Mouse (Mus musculus): ENCODE measurements around the gene Cyth1. TPM values are rescaled to one million over a fixed set of nuclear protein-coding genes. Genes with fewer than 3 reads are reported as not detected.

Gene Cyth1
- 9.6 and 9.8 TPM in 2 replicates for polyA plus RNA-seq (2015; fragmentation: Nextera tagmentation; extraction: Ambion mirVana)

DNA sequence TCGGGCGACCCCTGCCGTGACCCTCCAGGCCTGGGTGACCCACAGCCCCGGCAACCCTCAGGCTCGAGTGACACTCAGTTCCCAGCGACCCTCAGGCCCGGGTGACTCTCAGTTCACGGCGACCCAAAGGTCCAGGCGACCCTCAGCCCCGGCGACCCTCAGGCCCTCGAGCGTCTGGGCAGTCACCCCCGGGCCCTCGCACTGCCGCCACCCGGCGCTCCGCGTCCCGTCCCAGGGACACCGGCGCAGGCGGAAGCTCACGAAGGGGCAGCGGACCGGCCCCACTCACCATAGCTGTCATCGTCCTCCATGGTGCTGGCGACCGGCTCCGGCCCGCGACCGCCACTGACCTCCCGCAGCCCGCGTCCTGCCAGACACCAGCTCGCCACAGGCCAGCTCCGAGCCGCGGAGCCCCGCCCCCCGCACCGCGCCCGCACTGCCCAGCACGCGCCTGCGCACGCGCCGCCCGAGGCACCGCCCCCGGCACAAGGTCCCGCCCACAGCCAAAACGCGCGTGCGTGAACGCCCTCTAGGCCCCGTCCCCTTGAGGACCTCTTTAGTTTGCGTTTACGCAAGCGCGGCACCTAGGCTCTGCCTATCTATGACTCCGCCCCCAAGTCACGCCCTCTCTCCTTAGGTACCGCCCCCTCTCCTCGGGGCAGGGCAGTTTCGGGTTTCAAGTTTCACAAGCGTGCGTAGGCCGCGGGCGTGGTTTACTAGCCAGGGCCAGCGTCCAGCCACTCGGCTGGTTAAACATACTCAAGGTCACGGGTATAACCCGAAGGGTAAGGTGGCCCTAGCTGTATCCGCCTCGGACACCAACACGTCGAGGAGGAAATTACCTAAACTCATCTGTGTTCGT, at the start of gene Cyth1:
Gene Cyth1 (minus strand): TSS at position 443 of the 862 bp plus-strand sequence.
- Histone ChIP-seq H3K27me3 (replicated peaks; ENCODE audit: control insufficient read depth, insufficient read depth, low read length) (no peaks in the 10 kb centered on the region), H3K36me3 (ENCODE audit: control insufficient read depth, insufficient read depth, low read length) (no peaks in the 10 kb centered on the region), H3K4me1 (ENCODE audit: control insufficient read depth, insufficient read depth, low read length) (peaks cover 28% of the 10 kb centered on the region), H3K9ac (ENCODE audit: low read depth, low read length) (peak within 1 kb of the TSS; percentile 94), H3K27ac (ENCODE audit: low read length) (peak within 1 kb of the TSS; percentile 85), H3K4me3 (ENCODE audit: low read length) (peak within 1 kb of the TSS; percentile 91), H3K9me3 (ENCODE audit: control insufficient read depth, low read length) (no peaks in the 10 kb centered on the region), H3K4me2 (ENCODE audit: low read depth, low read length) (peak within 1 kb of the TSS; percentile 76)
- under 1% methylated on average over 84 of the region's 86 CpGs for WGBS
- ATAC-seq = peak; percentile 94

GRCm38 (mm10) chr11:118297967-118298366, 49.6 kb upstream of the Cyth1 start:
- ATAC-seq = no peak
- Histone ChIP-seq H3K27me3 (replicated peaks; ENCODE audit: control insufficient read depth, insufficient read depth, low read length) (no peaks in the 10 kb centered on the region), H3K9ac (ENCODE audit: low read depth, low read length) (no peak overlapping the region), H3K4me3 (ENCODE audit: low read length) (no peak overlapping the region), H3K9me3 (ENCODE audit: control insufficient read depth, low read length) (no peaks in the 10 kb centered on the region), H3K27ac (ENCODE audit: low read length) (no peak overlapping the region), H3K4me2 (ENCODE audit: low read depth, low read length) (no peak overlapping the region), H3K36me3 (ENCODE audit: control insufficient read depth, insufficient read depth, low read length) (no peaks in the 10 kb centered on the region), H3K4me1 (ENCODE audit: control insufficient read depth, insufficient read depth, low read length) (no peaks in the 10 kb centered on the region)
- WGBS = 82% methylated on average over 3 of the region's 3 CpGs

DNA sequence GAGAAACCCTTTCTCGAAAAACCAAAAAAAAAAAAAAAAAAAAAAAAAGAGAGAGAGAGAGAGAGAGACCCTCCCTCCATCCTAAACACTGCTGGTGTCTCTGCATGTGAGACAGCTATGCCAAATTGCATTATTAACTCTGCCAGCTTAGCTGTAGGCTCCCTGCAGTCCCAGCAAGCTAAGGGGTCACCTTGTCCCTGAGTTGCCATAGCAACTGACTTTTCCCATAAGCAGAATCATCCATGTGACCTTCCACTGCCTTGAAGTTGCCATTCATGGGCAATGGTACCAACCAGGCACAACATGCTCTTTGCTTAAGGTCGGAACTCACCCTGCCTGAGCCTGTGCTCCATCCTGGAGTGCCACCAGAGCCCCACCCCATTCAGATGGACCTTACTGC, 46.6 kb upstream of the Cyth1 start:
- ATAC-seq = no peak
- WGBS = 77% methylated on average over 2 of the region's 2 CpGs
- Histone ChIP-seq H3K4me1 (ENCODE audit: control insufficient read depth, insufficient read depth, low read length) (peaks cover 4% of the 10 kb centered on the region; the same call in 1 of the 2 replicates), H3K27ac (ENCODE audit: low read length) (no peak overlapping the region), H3K4me3 (ENCODE audit: low read length) (no peak overlapping the region), H3K4me2 (ENCODE audit: low read depth, low read length) (no peak overlapping the region), H3K27me3 (replicated peaks; ENCODE audit: control insufficient read depth, insufficient read depth, low read length) (no peaks in the 10 kb centered on the region), H3K9ac (ENCODE audit: low read depth, low read length) (no peak overlapping the region), H3K36me3 (ENCODE audit: control insufficient read depth, insufficient read depth, low read length) (no peaks in the 10 kb centered on the region), H3K9me3 (ENCODE audit: control insufficient read depth, low read length) (no peaks in the 10 kb centered on the region)

DNA sequence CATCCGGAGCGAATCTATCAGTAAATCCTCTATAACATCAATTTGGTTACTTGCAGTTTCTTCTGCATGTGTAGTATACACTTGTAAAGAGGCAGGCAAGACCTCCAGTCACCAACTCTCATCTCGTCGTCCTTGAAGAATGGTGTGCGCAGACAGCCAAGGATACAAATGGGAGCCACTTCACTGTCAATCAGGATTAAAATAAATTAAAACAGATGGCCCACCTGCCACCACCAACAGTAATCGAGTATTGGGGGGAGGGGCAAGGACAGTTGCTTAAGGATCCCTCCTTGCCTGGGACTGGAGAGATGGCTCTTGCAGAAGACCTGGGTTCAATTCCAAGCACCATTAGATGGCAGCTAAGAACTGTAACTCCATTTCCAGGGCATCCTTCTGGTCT, 44.3 kb upstream of the Cyth1 start:
- no peak overlapping the region for H3K4me2 ChIP-seq (ENCODE audit: low read depth, low read length)
- WGBS = 65% methylated on average over 6 of the region's 6 CpGs
- no peaks in the 10 kb centered on the region for H3K27me3 ChIP-seq (replicated peaks; ENCODE audit: control insufficient read depth, insufficient read depth, low read length)
- peaks cover 13% of the 10 kb centered on the region for H3K4me1 ChIP-seq (ENCODE audit: control insufficient read depth, insufficient read depth, low read length)
- H3K36me3 ChIP-seq (ENCODE audit: control insufficient read depth, insufficient read depth, low read length) = no peaks in the 10 kb centered on the region
- H3K4me3 ChIP-seq (ENCODE audit: low read length) = no peak overlapping the region
- ATAC-seq = no peak
- H3K9me3 ChIP-seq (ENCODE audit: control insufficient read depth, low read length) = no peaks in the 10 kb centered on the region
- H3K9ac ChIP-seq (ENCODE audit: low read depth, low read length) = no peak overlapping the region
- H3K27ac ChIP-seq (ENCODE audit: low read length) = no peak overlapping the region

DNA sequence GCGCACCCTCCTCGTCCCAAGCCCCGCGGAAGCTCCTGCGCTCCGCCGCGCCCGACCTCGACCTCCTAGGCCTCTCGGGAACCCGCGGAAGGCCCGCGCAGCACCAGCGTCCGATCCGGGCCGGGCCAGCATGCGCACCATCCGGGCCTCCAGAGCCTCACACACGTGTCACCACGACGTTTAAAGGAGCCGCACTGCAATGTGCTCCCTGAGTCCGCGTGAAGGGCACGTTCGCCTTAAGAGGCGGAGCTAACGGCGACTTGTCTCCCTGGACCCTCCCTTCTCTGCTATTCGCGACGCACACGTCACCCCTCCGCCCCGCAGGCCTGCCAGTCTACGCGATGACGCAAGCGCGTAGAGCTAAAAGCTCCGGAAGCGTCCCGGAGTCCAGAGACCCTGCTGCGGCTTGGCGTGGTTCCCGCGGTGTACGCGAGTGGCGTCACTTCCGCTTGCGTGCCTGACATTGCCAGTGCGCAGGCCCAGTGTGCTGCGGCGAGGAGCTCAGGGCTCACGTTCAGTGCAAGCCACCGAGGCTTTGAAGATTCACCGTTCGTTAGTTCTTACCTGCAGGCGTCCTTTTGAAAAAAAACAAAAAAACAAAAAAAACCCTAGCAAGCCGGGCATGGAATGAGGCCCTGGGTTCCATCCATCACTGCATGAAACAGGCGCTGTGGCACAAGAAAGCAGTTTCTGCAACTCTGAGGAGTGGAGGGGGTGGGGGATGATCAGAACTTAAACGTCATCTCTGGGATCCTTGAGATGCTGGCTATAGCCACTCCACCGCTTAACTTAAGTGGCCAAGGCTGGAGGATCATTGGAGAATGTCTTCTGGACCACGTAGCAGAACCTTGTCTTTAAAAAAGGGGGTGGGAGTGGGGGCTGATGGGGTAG, 41.9 kb upstream of the Cyth1 start, which contains the start of gene Usp36:
Gene Usp36 (minus strand): TSS at position 246 of the 891 bp plus-strand sequence.
- H3K27me3 ChIP-seq (replicated peaks; ENCODE audit: control insufficient read depth, insufficient read depth, low read length) = no peaks in the 10 kb centered on the region
- H3K9ac ChIP-seq (ENCODE audit: low read depth, low read length) = peak within 1 kb of the TSS; percentile 87
- peak within 1 kb of the TSS; percentile 78 for H3K4me3 ChIP-seq (ENCODE audit: low read length)
- peak within 1 kb of the TSS; percentile 86 for H3K4me2 ChIP-seq (ENCODE audit: low read depth, low read length)
- peaks cover 16% of the 10 kb centered on the region for H3K36me3 ChIP-seq (ENCODE audit: control insufficient read depth, insufficient read depth, low read length)
- WGBS = under 1% methylated on average over 68 of the region's 68 CpGs
- H3K9me3 ChIP-seq (ENCODE audit: control insufficient read depth, low read length) = no peaks in the 10 kb centered on the region
- peak; percentile 99 for ATAC-seq
- H3K27ac ChIP-seq (ENCODE audit: low read length) = peak within 1 kb of the TSS; percentile 86
- peaks cover 15% of the 10 kb centered on the region for H3K4me1 ChIP-seq (ENCODE audit: control insufficient read depth, insufficient read depth, low read length)

GRCm38 (mm10) chr11:118289562-118289961, 41.2 kb upstream of the Cyth1 start:
- no peaks in the 10 kb centered on the region for H3K27me3 ChIP-seq (replicated peaks; ENCODE audit: control insufficient read depth, insufficient read depth, low read length)
- H3K36me3 ChIP-seq (ENCODE audit: control insufficient read depth, insufficient read depth, low read length) = peaks cover 21% of the 10 kb centered on the region
- H3K4me2 ChIP-seq (ENCODE audit: low read depth, low read length) = peak overlapping the region; percentile 69
- no peak for ATAC-seq
- peak overlapping the region; percentile 78 for H3K4me3 ChIP-seq (ENCODE audit: low read length)
- peaks cover 15% of the 10 kb centered on the region for H3K4me1 ChIP-seq (ENCODE audit: control insufficient read depth, insufficient read depth, low read length)
- H3K9me3 ChIP-seq (ENCODE audit: control insufficient read depth, low read length) = no peaks in the 10 kb centered on the region
- H3K27ac ChIP-seq (ENCODE audit: low read length) = peak overlapping the region; percentile 74
- under 1% methylated on average over 22 of the region's 22 CpGs for WGBS
- peak overlapping the region; percentile 87 for H3K9ac ChIP-seq (ENCODE audit: low read depth, low read length)

DNA sequence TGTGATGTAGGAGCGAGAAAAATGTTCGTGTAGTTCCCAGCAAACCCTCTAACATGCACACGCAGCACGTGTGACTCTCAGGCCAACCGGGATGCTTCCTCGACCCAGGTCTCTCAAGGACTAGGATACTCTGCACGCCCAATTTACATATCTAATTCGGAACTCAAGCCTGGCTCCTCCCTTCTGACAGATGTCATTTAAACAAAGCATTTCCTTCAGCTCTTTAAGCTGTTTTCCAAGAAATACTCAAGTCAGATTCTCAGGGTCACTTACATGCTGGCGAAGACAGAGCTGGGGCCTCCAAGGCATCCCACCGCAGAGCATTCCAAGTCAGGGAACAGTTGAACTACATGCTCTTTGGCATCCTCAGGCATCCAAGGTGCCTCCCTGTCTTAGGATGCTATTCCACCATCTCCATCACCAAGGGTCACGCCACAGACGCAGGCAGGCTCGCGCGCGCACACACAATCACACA, 40.7 kb upstream of the Cyth1 start:
- Histone ChIP-seq H3K4me3 (ENCODE audit: low read length) (peak overlapping the region; percentile 78), H3K9me3 (ENCODE audit: control insufficient read depth, low read length) (no peaks in the 10 kb centered on the region), H3K27me3 (replicated peaks; ENCODE audit: control insufficient read depth, insufficient read depth, low read length) (no peaks in the 10 kb centered on the region), H3K4me2 (ENCODE audit: low read depth, low read length) (peak overlapping the region; percentile 69), H3K36me3 (ENCODE audit: control insufficient read depth, insufficient read depth, low read length) (peaks cover 25% of the 10 kb centered on the region), H3K27ac (ENCODE audit: low read length) (0 out of 2 replicates have a peak overlapping the region, but pooled peaks have one; percentile 74), H3K4me1 (ENCODE audit: control insufficient read depth, insufficient read depth, low read length) (peaks cover 15% of the 10 kb centered on the region), H3K9ac (ENCODE audit: low read depth, low read length) (peak overlapping the region; percentile 87)
- ATAC-seq = no peak
- WGBS = 1% methylated on average over 16 of the region's 16 CpGs

DNA sequence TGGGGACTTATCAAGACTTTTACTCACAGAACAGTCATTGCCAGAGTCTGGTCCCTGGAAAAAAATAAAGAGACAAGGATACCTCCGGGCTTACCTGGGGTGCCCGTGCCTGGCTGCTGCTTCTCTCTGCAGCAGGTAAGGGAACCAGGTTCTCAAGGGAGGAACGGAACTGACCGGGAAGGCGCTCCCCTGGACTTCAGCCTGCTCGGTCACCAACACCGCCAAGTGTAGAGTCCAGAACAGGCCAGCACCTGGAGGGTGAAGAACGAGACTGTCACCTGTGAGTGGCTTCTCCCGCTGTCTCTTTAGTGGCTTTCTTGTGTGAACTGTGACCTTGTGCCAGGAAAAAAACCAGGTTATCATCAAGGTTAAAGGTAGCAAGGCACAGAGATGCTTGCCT, 39.2 kb upstream of the Cyth1 start:
- no peak for ATAC-seq
- Histone ChIP-seq H3K27me3 (replicated peaks; ENCODE audit: control insufficient read depth, insufficient read depth, low read length) (no peaks in the 10 kb centered on the region), H3K9me3 (ENCODE audit: control insufficient read depth, low read length) (no peaks in the 10 kb centered on the region), H3K9ac (ENCODE audit: low read depth, low read length) (no peak overlapping the region), H3K36me3 (ENCODE audit: control insufficient read depth, insufficient read depth, low read length) (peaks cover 27% of the 10 kb centered on the region), H3K4me1 (ENCODE audit: control insufficient read depth, insufficient read depth, low read length) (peaks cover 15% of the 10 kb centered on the region), H3K27ac (ENCODE audit: low read length) (no peak overlapping the region), H3K4me3 (ENCODE audit: low read length) (no peak overlapping the region), H3K4me2 (ENCODE audit: low read depth, low read length) (no peak overlapping the region)
- 92% methylated on average over 9 of the region's 9 CpGs for WGBS

GRCm38 (mm10) chr11:118286434-118286833, 38.0 kb upstream of the Cyth1 start:
- no peak for ATAC-seq
- H3K4me3 ChIP-seq (ENCODE audit: low read length) = no peak overlapping the region
- peaks cover 15% of the 10 kb centered on the region for H3K4me1 ChIP-seq (ENCODE audit: control insufficient read depth, insufficient read depth, low read length)
- H3K36me3 ChIP-seq (ENCODE audit: control insufficient read depth, insufficient read depth, low read length) = peaks cover 35% of the 10 kb centered on the region
- no peaks in the 10 kb centered on the region for H3K9me3 ChIP-seq (ENCODE audit: control insufficient read depth, low read length)
- WGBS = 76% methylated on average over 9 of the region's 9 CpGs
- H3K27me3 ChIP-seq (replicated peaks; ENCODE audit: control insufficient read depth, insufficient read depth, low read length) = no peaks in the 10 kb centered on the region
- H3K9ac ChIP-seq (ENCODE audit: low read depth, low read length) = no peak overlapping the region
- H3K4me2 ChIP-seq (ENCODE audit: low read depth, low read length) = no peak overlapping the region
- no peak overlapping the region for H3K27ac ChIP-seq (ENCODE audit: low read length)

Measured in intestine, embryonic 16.5 days (tissue).